In genomic region chr10:61080227-61080930, GRCm38 (mm10) we compare ENCODE assay signal across 8 mouse cellular contexts. TPM values are rescaled to one million over a fixed set of nuclear protein-coding genes. Genes with fewer than 3 reads are reported as not detected.
A peak's percentile ranks its signal among the peaks of the same experiment; 100 is the strongest.
DNase-seq lines count a peak whose midpoint lies in the region; ATAC-seq lines count a peak whose summit lies in the region.

No protein-coding gene starts in this region.

- H3K27ac ChIP-seq in intestine, embryonic 16.5 days (ENCODE audit: low read length): no peak overlapping the region
- H3K27ac ChIP-seq in limb, embryonic 12.5 days: no peak overlapping the region
- H3K27ac ChIP-seq in midbrain, embryonic 12.5 days (replicated peaks): peak overlapping the region; percentile 78
- no peak overlapping the region for H3K27ac ChIP-seq in stomach, embryonic 16.5 days (ENCODE audit: low read length)

- no peaks in the 10 kb centered on the region for H3K9me3 ChIP-seq in intestine, embryonic 16.5 days (ENCODE audit: control insufficient read depth, low read length)
- H3K9me3 ChIP-seq in limb, embryonic 12.5 days: no peaks in the 10 kb centered on the region
- H3K9me3 ChIP-seq in midbrain, embryonic 12.5 days: no peaks in the 10 kb centered on the region
- no peaks in the 10 kb centered on the region for H3K9me3 ChIP-seq in stomach, embryonic 16.5 days (replicated peaks; ENCODE audit: control insufficient read depth, low read length)

- peak overlapping the region; percentile 32 for H3K4me2 ChIP-seq in intestine, embryonic 16.5 days (ENCODE audit: low read depth, low read length)
- peak overlapping the region; percentile 42 for H3K4me2 ChIP-seq in limb, embryonic 12.5 days
- peak overlapping the region; percentile 40 for H3K4me2 ChIP-seq in midbrain, embryonic 12.5 days (replicated peaks)
- no peak overlapping the region for H3K4me2 ChIP-seq in stomach, embryonic 16.5 days (ENCODE audit: low read depth, low read length)

- H3K27me3 ChIP-seq in intestine, embryonic 16.5 days (replicated peaks; ENCODE audit: control insufficient read depth, insufficient read depth, low read length): no peaks in the 10 kb centered on the region
- no peaks in the 10 kb centered on the region for H3K27me3 ChIP-seq in limb, embryonic 12.5 days
- H3K27me3 ChIP-seq in midbrain, embryonic 12.5 days: 0 out of 2 replicates have a peak, but pooled peaks cover 9% of the 10 kb centered on the region
- no peaks in the 10 kb centered on the region for H3K27me3 ChIP-seq in stomach, embryonic 16.5 days (ENCODE audit: control insufficient read depth, insufficient read depth, low read length)

- H3K4me1 ChIP-seq in intestine, embryonic 16.5 days (ENCODE audit: control insufficient read depth, insufficient read depth, low read length): peaks cover 5% of the 10 kb centered on the region; the same call in 1 of the 2 replicates
- H3K4me1 ChIP-seq in limb, embryonic 12.5 days (replicated peaks): peaks cover 18% of the 10 kb centered on the region
- H3K4me1 ChIP-seq in midbrain, embryonic 12.5 days: peaks cover 7% of the 10 kb centered on the region
- no peaks in the 10 kb centered on the region; the same call in 1 of the 2 replicates for H3K4me1 ChIP-seq in stomach, embryonic 16.5 days (ENCODE audit: control insufficient read depth, insufficient read depth, low read length)

- no peaks in the 10 kb centered on the region for H3K36me3 ChIP-seq in intestine, embryonic 16.5 days (ENCODE audit: control insufficient read depth, insufficient read depth, low read length)
- H3K36me3 ChIP-seq in limb, embryonic 12.5 days: no peaks in the 10 kb centered on the region
- no peaks in the 10 kb centered on the region for H3K36me3 ChIP-seq in midbrain, embryonic 12.5 days
- no peaks in the 10 kb centered on the region for H3K36me3 ChIP-seq in stomach, embryonic 16.5 days (ENCODE audit: control insufficient read depth, insufficient read depth, low read length)

- no peak overlapping the region for H3K4me3 ChIP-seq in intestine, embryonic 16.5 days (ENCODE audit: low read length)
- no peak overlapping the region for H3K4me3 ChIP-seq in limb, embryonic 12.5 days (replicated peaks)
- H3K4me3 ChIP-seq in midbrain, embryonic 12.5 days: no peak overlapping the region
- no peak overlapping the region for H3K4me3 ChIP-seq in stomach, embryonic 16.5 days (replicated peaks; ENCODE audit: low read length)

- H3K9ac ChIP-seq in intestine, embryonic 16.5 days (ENCODE audit: low read depth, low read length): peak overlapping the region; percentile 46; the same call in 1 of the 2 replicates
- no peak overlapping the region for H3K9ac ChIP-seq in limb, embryonic 12.5 days (replicated peaks)
- no peak overlapping the region for H3K9ac ChIP-seq in midbrain, embryonic 12.5 days (replicated peaks)
- H3K9ac ChIP-seq in stomach, embryonic 16.5 days (ENCODE audit: low read length): no peak overlapping the region

- DNase-seq in spleen, adult 18-20 months: peak; percentile 25
- DNase-seq in spleen, adult 12 weeks (ENCODE audit: low spot score): no peak
- DNase-seq in embryo, embryonic 9.5 days (ENCODE audit: extremely low spot score): peak; percentile 81
- peak; percentile 47 to 75 for DNase-seq in heart, adult 18-20 months

- 43% methylated on average over 14 of the region's 14 CpGs for WGBS in intestine, embryonic 16.5 days
- WGBS in limb, embryonic 12.5 days: 44% methylated on average over 14 of the region's 14 CpGs
- 41% methylated on average over 14 of the region's 14 CpGs for WGBS in midbrain, embryonic 12.5 days
- WGBS in stomach, embryonic 16.5 days: 36% methylated on average over 14 of the region's 14 CpGs

- peak; percentile 90 for ATAC-seq in intestine, embryonic 16.5 days
- peak; percentile 67 for ATAC-seq in limb, embryonic 12.5 days (ENCODE audit: insufficient number of reproducible peaks, insufficient read depth, low FRiP score, low TSS enrichment, low read depth)
- ATAC-seq in midbrain, embryonic 12.5 days (ENCODE audit: low FRiP score, low read depth): peak; percentile 98
- ATAC-seq in stomach, embryonic 16.5 days (ENCODE audit: insufficient read depth, low FRiP score): peak; percentile 78; the same call in 1 of the 2 replicates

RNA-seq across cellular contexts. Expression of gene Pcbd1, which starts 8.8 kb away (rescaled TPM):
- 1 to 10 TPM in 1 of 2 experiments, under 1 TPM in 1; 0.77 to 1.3 TPM for total RNA-seq in heart, adult 18-20 months (2021)
- polyA plus RNA-seq in intestine, embryonic 16.5 days (2015; fragmentation: Nextera tagmentation; extraction: Ambion mirVana): 246 and 248 TPM in 2 replicates
- 17.1 and 17.5 TPM in 2 replicates for polyA plus RNA-seq in limb, embryonic 12.5 days (2016; fragmentation: Nextera tagmentation; extraction: Ambion mirVana)
- polyA plus RNA-seq in midbrain, embryonic 12.5 days (2016; fragmentation: Nextera tagmentation; extraction: Ambion mirVana): 27.3 and 28.4 TPM in 2 replicates
- polyA plus RNA-seq in stomach, embryonic 16.5 days (2015; fragmentation: Nextera tagmentation; extraction: Ambion mirVana): 123 and 124 TPM in 2 replicates
